Mouse (Mus musculus) MEL (cell line): Measurements from ENCODE around the gene Tcf12. TPM values are rescaled to one million over a fixed set of nuclear protein-coding genes. Genes with fewer than 3 reads are reported as not detected.

Experiments
- DNase-seq: peaks from one replicate; pipeline ENCODE4 v3.0.0; 2011; ENCODE audit warnings: low read depth, low spot score
- H3K27ac ChIP-seq: 2 replicates; pipeline ENCODE4 v1.5.1; 2012; ENCODE audit warnings: low read depth, mild to moderate bottlenecking, control low read depth, low read length, moderate library complexity; ENCODE audit not compliant: control insufficient read depth
- H3K27me3 ChIP-seq, 2 experiments: fragments of 150-350 bp in 1 of 2; sonication (generic) in 1 of 2; 2 replicates each; pipeline ENCODE4 v1.6.1; 2012; ENCODE audit warnings: low read length in 2 of 2, mild to moderate bottlenecking in 2 of 2, improper control_type of control experiment in 1 of 2, moderate library complexity in 1 of 2; ENCODE audit not compliant: insufficient read depth in 2 of 2, control insufficient read depth in 1 of 2
- H3K36me3 ChIP-seq, 2 experiments: 2 replicates each; pipeline ENCODE4 v1.6.1; 2012 to 2014; ENCODE audit warnings: low read length in 2 of 2, improper control_type of control experiment in 1 of 2, inconsistent platforms in 1 of 2, mild to moderate bottlenecking in 1 of 2; ENCODE audit not compliant: insufficient read depth in 2 of 2, control insufficient read depth in 1 of 2
- H3K4me1 ChIP-seq, 2 experiments: fragments of 150-350 bp in 1 of 2; sonication (generic) in 1 of 2; 2 replicates each; pipeline ENCODE4 v1.6.1; 2012; ENCODE audit warnings: low read length in 2 of 2, improper control_type of control experiment in 1 of 2, mild to moderate bottlenecking in 1 of 2; ENCODE audit not compliant: insufficient read depth in 2 of 2, control insufficient read depth in 1 of 2
- H3K4me3 ChIP-seq, 2 experiments: fragments of 150-350 bp in 1 of 2; sonication (generic) in 1 of 2; 2 replicates each; pipeline ENCODE4 v1.5.1; 2012; ENCODE audit warnings: low read depth in 2 of 2, low read length in 2 of 2, mild to moderate bottlenecking in 2 of 2, moderate library complexity in 2 of 2, control low read depth in 1 of 2, improper control_type of control experiment in 1 of 2; ENCODE audit not compliant: control insufficient read depth in 1 of 2, insufficient read depth in 1 of 2
- H3K79me2 ChIP-seq: 2 replicates; pipeline ENCODE4 v1.6.1; 2012; ENCODE audit warnings: mild to moderate bottlenecking, low read length, moderate library complexity; ENCODE audit not compliant: control insufficient read depth, poor library complexity, insufficient read depth
- H3K9ac ChIP-seq: 2 replicates; pipeline ENCODE4 v1.6.1; 2012; ENCODE audit warnings: low read depth, mild to moderate bottlenecking, control low read depth, low read length, moderate library complexity; ENCODE audit not compliant: control insufficient read depth, poor library complexity, severe bottlenecking
- H3K9me3 ChIP-seq: fragments of 150-350 bp; sonication (generic); replicated peaks from 2 replicates; pipeline ENCODE4 v1.6.1; 2012; ENCODE audit warnings: mild to moderate bottlenecking, low read length, improper control_type of control experiment, moderate library complexity; ENCODE audit not compliant: insufficient read depth
- BHLHE40 ChIP-seq: IDR thresholded peaks from 2 replicates; pipeline ENCODE4 v1.6.1; 2012; ENCODE audit warnings: low read depth, mild to moderate bottlenecking, inconsistent platforms, low read length, improper control_type of control experiment, borderline replicate concordance
- CHD1 ChIP-seq: IDR thresholded peaks from 2 replicates; pipeline ENCODE4 v1.6.1; 2012; ENCODE audit warnings: low read depth, mild to moderate bottlenecking, inconsistent platforms, low read length, improper control_type of control experiment
- E2F4 ChIP-seq: IDR thresholded peaks from 2 replicates; pipeline ENCODE4 v1.6.1; 2011; ENCODE audit warnings: low read depth, low read length, improper control_type of control experiment, borderline replicate concordance
- ELF1 ChIP-seq: IDR thresholded peaks from 2 replicates; pipeline ENCODE4 v1.6.1; 2014; ENCODE audit warnings: low read depth, mild to moderate bottlenecking, inconsistent platforms, low read length, improper control_type of control experiment, moderate library complexity
- HCFC1 ChIP-seq: IDR thresholded peaks from 2 replicates; pipeline ENCODE4 v1.6.1; 2012; ENCODE audit warnings: low read depth, mild to moderate bottlenecking, inconsistent platforms, low read length, improper control_type of control experiment, moderate library complexity
- MAX ChIP-seq: IDR thresholded peaks from 2 replicates; pipeline ENCODE4 v1.6.1; 2011; ENCODE audit warnings: low read length, improper control_type of control experiment
- MXI1 ChIP-seq: IDR thresholded peaks from 2 replicates; pipeline ENCODE4 v1.6.1; 2011; ENCODE audit warnings: mild to moderate bottlenecking, low read depth, low read length, improper control_type of control experiment
- MYC ChIP-seq: IDR thresholded peaks from 2 replicates; pipeline ENCODE4 v1.6.1; 2011; ENCODE audit warnings: low read depth, mild to moderate bottlenecking, low read length, improper control_type of control experiment, moderate library complexity
- NELFE ChIP-seq: IDR thresholded peaks from 2 replicates; pipeline ENCODE4 v1.6.1; 2011; ENCODE audit warnings: low read depth, low read length, improper control_type of control experiment
- NRF1 ChIP-seq: IDR thresholded peaks from 2 replicates; pipeline ENCODE4 v1.6.1; 2014; ENCODE audit warnings: low read depth, mild to moderate bottlenecking, inconsistent platforms, low read length, improper control_type of control experiment, moderate library complexity; ENCODE audit not compliant: poor library complexity, insufficient read depth, severe bottlenecking
- POLR2AphosphoS5 ChIP-seq: IDR thresholded peaks from 2 replicates; pipeline ENCODE4 v1.6.1; 2012; ENCODE audit warnings: low read depth, borderline replicate concordance, mild to moderate bottlenecking, inconsistent platforms, low read length, moderate library complexity, mixed read lengths
- SIN3A ChIP-seq: IDR thresholded peaks from 2 replicates; pipeline ENCODE4 v1.6.1; 2012; ENCODE audit warnings: low read length, improper control_type of control experiment, inconsistent platforms
- TBP ChIP-seq: IDR thresholded peaks from 2 replicates; pipeline ENCODE4 v1.8.0; 2011; ENCODE audit warnings: low read depth, low read length, improper control_type of control experiment
- TCF12 ChIP-seq: IDR thresholded peaks from 2 replicates; pipeline ENCODE4 v1.6.1; 2014; ENCODE audit warnings: low read depth, mild to moderate bottlenecking, inconsistent platforms, low read length, improper control_type of control experiment, moderate library complexity
- USF1 ChIP-seq: IDR thresholded peaks from 2 replicates; pipeline ENCODE4 v1.6.1; 2014; ENCODE audit warnings: low read depth, mild to moderate bottlenecking, inconsistent platforms, low read length, improper control_type of control experiment, moderate library complexity
- USF2 ChIP-seq, 2 experiments: IDR thresholded peaks; 2 replicates each; pipeline ENCODE4 v1.6.1; 2011 to 2012; ENCODE audit warnings: improper control_type of control experiment in 2 of 2, low read length in 2 of 2, borderline replicate concordance in 1 of 2, inconsistent platforms in 1 of 2, low read depth in 1 of 2, mild to moderate bottlenecking in 1 of 2; ENCODE audit not compliant: insufficient read depth in 1 of 2
- ZKSCAN1 ChIP-seq: IDR thresholded peaks from 2 replicates; pipeline ENCODE4 v1.6.1; 2012; ENCODE audit warnings: low read depth, mild to moderate bottlenecking, inconsistent platforms, low read length, improper control_type of control experiment, moderate library complexity
- polyA plus RNA-seq, 2 experiments: library from polyadenylated mRNA; stranded (reverse) in 1 of 2; unstranded in 1 of 2; fragments of >175 nt in 1 of 2; fragments of >200 nt in 1 of 2; gene quantifications; 2 replicates each; pipeline versions ENCODE4 v1.2.1 to v1.2.4; 2012; ENCODE audit warnings: low replicate concordance in 2 of 2, low read depth in 1 of 2; ENCODE audit not compliant: insufficient read length in 2 of 2, insufficient read depth in 1 of 2, missing spikeins in 1 of 2
- total RNA-seq: library from RNA; depleted of rRNA; stranded (reverse); fragments of 300-350 nt; gene quantifications from 2 replicates; pipeline ENCODE4 v1.2.3, GENCODE M21; 2012

The Tcf12 gene
- total and polyA plus RNA-seq, 3 experiments = 29.3 to 70.5 (median 39.6) TPM

GRCm38 (mm10) chr9:71898852-71899251 is 212.8 kb downstream of the Tcf12 start:
- H3K9ac ChIP-seq = no peak overlapping the region
- H3K27ac ChIP-seq = no peak overlapping the region
- H3K36me3 ChIP-seq = peaks cover 0 to 8% of the 10 kb centered on the region in 2 experiments; a peak in 2 of 4 replicates
- TF ChIP-seq USF2 (IDR thresholded peaks at IDR 0.05; ENCODE audit: borderline replicate concordance in 1 of 2, insufficient read depth in 1 of 2, low read depth in 1 of 2, low read length in 2 of 2) (no peak), HCFC1 (no peak), SIN3A (no peak), NELFE (no peak), MYC (no peak), CHD1 (no peak)
- H3K4me3 ChIP-seq = no peak overlapping the region
- no peak for DNase-seq
- no peaks in the 10 kb centered on the region for H3K79me2 ChIP-seq
- peaks cover 0 to 4% of the 10 kb centered on the region in 2 experiments; a peak in 1 of 4 replicates for H3K4me1 ChIP-seq
- no peaks in the 10 kb centered on the region for H3K27me3 ChIP-seq
- no peaks in the 10 kb centered on the region for H3K9me3 ChIP-seq

GRCm38 (mm10) chr9:71897399-71897798 is 214.3 kb downstream of the Tcf12 start:
- DNase-seq = peak; percentile 16
- Histone ChIP-seq H3K9ac (no peak overlapping the region), H3K27me3 (no peaks in the 10 kb centered on the region), H3K9me3 (no peaks in the 10 kb centered on the region), H3K36me3 (peaks cover 0 to 8% of the 10 kb centered on the region in 2 experiments; a peak in 2 of 4 replicates), H3K4me3 (no peak overlapping the region), H3K27ac (no peak overlapping the region), H3K4me1 (peaks cover 0 to 4% of the 10 kb centered on the region in 2 experiments; a peak in 1 of 4 replicates), H3K79me2 (no peaks in the 10 kb centered on the region)
- no peak for TF ChIP-seq POLR2AphosphoS5
- TF ChIP-seq NRF1 = no peak
- TF ChIP-seq TCF12 = no peak
- no peak for TF ChIP-seq E2F4

- no peaks in the 10 kb centered on the region for H3K9me3 ChIP-seq
- peak overlapping the region; percentile 37; the same call in 1 of the 2 replicates for H3K27ac ChIP-seq
- H3K27me3 ChIP-seq = no peaks in the 10 kb centered on the region
- H3K36me3 ChIP-seq = peaks cover 0 to 8% of the 10 kb centered on the region in 2 experiments; a peak in 2 of 4 replicates
- peak; percentile 84 for DNase-seq
- TF ChIP-seq MYC (peak; percentile 43; the same call in 1 of the 2 replicates), ELF1 (0 out of 2 replicates have a peak, but pooled peaks have one; percentile 21), SIN3A (peak; percentile 42), ZKSCAN1 (no peak), USF1 (0 out of 2 replicates have a peak, but pooled peaks have one; percentile 14), BHLHE40 (peak; percentile 10; the same call in 1 of the 2 replicates), MXI1 (0 out of 2 replicates have a peak, but pooled peaks have one; percentile 30), MAX (no peak), CHD1 (peak; percentile 98), TBP (0 out of 2 replicates have a peak, but pooled peaks have one; percentile 42)
- H3K4me3 ChIP-seq = no peak overlapping the region
- H3K4me1 ChIP-seq = peaks cover 0 to 4% of the 10 kb centered on the region in 2 experiments; a peak in 1 of 4 replicates
- H3K79me2 ChIP-seq = no peaks in the 10 kb centered on the region
- no peak overlapping the region for H3K9ac ChIP-seq
Observed at GRCm38 (mm10) chr9:71895931-71896724, 215.5 kb downstream of the Tcf12 start.
